Mouse (Mus musculus): ENCODE results near the gene Hjurp.
"Not testable (repeated sequence)": the region's sequence is repeated elsewhere in the genome, so short reads cannot be mapped to it uniquely, and the experiment has no call there.

Hjurp gene

DNA sequence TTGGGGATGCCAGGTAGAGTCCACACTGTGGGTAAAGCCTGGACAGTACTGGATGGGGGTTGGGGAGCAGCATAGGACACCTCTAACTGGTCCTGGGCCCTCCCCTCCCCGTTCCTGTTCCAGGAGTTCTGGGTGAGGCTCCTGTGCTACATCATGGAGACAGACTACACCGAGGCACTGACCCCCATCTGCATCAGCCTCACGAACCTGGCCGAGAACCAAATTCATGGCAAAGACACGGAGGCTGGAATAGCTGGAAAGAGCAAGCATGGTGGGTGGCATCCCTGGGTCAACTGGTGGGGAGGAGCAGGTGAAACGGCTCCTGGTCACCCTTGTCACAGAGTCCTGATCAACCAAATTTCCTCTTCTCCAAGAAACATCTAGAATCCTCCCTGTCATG, 38.7 kb downstream of the Hjurp start:
- in situ Hi-C loops (cut with MboI, MseI), result no loop called here

DNA sequence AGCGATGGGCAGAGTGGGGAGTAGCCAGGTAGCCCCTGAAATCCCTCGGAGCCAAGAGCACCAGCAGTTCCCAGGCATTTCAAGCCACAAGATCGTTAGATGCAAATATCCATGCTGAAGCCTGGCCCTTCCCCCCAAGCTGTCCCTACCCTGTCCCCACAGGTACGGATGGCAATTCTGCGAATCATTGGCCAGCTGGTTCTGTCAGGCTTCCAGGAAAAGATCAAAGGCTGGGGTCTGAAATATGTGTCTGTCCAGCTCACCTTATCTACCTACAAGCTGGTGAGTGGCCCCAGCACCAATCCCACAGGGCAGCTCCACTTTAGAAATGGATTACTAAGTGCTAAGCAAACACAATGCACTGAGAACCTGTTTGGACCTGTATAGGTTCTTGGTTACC, 40.1 kb downstream of the Hjurp start:
- in situ Hi-C loops (cut with MboI, MseI), result no loop called here

DNA sequence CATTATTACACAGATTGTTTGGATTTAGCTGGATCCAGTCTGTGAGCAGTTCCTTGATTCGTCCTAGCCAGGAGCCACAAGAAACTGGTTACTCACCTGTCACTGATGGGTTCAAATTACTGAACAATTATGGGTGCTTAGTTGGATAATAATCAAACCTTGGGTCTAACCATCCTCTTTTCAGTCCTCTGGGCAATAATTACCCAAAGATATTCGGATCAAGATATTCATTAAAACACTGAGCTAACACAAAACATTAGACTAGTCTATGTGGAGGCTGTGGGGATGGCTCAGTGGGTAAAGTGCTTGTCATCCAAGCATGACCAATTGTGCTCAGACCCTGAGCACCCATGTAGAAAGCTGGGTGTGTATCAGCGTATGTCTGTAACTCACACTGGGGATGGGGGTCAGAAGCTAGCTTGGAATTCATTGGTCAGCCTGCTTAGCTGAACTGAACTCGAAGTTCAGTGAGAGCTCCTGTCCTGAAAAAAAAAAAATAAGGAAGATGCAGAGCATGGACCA, 41.5 kb downstream of the Hjurp start:
- in situ Hi-C loops (cut with MboI, MseI), result no loop called here

DNA sequence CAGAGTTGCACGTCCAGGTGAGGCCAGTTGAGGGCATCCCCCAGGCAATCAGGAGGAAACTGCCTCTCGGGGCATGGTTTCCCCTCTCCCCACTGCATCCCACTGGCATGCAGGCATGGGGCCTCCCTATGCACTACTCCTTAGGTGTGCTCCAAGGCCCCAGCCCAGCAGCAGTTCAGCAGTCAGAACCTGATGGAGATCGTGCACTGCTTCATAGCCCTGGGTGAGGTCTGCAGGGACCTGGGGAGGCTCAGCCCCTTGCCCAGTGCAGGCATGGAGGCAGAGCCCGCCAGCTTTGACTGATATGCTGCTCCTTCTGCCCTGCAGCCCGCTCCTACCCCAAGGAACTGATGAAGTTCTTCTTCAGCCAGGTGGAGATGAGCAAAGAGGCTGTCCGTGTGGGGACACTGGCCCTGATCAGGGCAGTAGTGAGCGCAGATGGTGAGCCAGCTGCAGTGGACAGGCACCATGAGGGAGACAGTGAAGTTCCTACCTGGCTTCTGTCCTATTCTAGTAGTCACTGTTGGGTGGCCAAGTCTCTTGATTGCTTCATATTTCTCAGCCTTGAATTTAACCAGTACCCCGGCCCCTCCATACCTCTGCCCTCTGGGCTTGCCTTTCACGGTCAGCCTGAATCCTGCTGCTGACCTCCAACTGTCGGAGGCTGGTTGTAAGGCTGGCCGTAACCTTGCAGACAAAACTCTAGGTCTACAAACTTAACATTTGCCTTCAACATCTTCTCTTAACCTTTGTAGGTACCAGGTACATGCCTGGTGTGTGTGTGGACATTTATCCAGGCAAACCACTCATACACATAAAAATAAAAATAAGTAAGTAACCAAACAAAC, 42.2 kb downstream of the Hjurp start:
- in situ Hi-C loops (cut with MboI, MseI), result no loop called here

DNA sequence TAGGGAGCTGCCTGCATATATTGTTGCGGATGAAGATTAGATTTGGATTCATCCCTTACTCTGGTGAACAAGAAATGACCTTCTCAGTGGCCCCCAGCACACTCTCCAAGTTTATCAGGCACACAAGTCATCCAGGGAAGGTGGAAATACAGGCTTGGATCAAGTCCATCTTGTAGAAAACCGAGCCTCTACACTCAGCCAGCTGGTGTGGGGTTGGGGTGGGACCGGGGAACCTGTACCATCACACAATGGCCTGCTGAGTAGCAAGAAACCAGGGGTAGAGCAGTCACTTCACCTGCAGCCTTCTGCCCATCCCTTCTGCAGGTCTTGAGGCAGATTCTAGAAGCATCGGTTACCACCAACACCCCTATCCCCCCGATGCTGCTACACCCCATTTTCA, 42.8 kb downstream of the Hjurp start:
- in situ Hi-C loops (cut with MboI, MseI), result no loop called here

DNA sequence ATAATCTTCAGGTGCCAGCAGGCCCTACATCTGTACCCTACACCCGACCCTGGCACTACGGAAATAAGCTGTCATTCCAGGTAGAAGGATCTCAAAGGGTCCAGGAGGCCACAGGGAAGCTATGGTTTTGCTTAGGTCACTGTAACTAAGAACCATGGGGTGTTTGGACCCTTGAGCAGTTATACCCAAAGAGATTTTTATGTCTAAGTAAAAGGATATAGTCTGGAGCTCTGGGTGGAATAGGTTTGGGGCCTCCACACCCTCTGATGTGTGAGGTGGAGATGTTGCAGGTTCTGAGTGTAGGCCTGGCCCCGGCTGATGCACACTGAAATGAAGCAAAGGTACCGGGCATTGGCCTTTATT, 43.2 kb downstream of the Hjurp start:
- in situ Hi-C loops (cut with MboI, MseI), result no loop called here

DNA sequence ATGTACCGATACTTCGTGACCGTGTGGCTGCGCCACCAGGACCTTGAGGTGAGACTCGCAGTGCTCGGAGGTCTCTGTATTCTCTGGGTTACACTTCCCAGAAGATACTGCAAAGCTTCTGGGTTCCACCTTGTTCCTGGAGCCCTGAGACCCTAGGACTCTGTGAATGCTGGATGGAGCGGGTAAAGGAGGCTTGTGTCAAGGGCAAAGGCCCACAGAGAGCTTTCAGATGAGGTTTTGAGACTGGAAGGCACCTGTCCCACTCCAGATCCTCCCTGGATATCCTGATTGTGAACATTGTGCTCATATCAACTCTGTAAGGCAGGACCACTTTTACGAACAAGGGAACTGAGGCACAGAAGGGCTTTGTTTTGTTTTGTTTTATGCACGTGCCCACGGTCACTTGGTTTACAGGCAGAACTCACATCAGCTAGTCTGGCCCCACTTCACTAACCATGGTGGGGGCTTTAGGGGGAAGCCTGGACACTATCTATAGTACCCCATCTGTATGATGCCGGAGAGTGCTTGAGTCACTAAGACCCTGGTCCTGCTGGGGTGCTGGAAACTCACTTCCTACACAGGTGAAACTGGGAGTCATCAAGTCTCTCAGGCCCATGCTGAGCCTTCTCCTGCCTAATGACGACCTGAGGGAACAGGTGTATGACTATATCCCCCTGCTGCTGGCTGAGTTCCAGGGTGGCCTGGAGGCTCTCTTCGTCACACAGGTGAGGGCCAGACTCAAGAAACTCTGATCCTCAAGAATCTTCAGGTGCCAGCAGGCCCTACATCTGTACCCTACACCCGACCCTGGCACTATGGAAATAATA, 43.8 kb downstream of the Hjurp start:
- in situ Hi-C loops (cut with MboI, MseI), result no loop called here

DNA sequence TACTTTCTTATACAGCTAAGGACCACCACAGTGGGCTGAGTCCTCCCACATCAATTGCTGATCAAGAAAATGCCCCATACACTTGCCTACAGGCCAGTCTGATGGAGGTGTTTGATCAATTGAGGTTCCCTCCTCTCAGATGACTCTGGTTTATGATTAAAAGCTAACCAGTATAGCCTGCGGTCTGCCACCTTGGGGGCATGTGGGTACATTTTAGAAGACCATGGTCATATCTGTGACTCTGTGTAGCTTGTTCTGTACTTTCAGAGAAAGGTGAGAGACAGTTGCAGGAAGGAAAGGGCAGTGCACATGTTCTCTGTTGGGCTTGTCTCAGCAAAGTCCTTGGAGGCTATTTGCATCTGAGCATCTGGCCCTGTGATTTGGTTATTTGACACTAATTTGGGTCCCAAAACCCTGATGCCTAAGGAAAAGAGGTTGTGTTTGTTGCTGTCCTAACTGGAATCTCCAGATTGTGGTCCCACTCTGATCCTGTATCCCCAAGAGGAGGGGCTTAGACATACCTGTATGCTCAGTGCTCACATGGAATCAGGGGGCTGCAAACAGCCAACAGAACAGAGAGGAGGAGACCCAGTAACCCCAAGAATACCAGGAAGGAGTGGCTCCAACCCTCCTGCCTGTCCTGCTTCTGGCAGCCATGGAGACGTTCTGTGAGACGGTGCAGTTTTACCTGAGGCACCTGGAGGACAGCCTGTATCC, 44.6 kb downstream of the Hjurp start:
- in situ Hi-C loops (cut with MboI, MseI), result no loop called here

DNA sequence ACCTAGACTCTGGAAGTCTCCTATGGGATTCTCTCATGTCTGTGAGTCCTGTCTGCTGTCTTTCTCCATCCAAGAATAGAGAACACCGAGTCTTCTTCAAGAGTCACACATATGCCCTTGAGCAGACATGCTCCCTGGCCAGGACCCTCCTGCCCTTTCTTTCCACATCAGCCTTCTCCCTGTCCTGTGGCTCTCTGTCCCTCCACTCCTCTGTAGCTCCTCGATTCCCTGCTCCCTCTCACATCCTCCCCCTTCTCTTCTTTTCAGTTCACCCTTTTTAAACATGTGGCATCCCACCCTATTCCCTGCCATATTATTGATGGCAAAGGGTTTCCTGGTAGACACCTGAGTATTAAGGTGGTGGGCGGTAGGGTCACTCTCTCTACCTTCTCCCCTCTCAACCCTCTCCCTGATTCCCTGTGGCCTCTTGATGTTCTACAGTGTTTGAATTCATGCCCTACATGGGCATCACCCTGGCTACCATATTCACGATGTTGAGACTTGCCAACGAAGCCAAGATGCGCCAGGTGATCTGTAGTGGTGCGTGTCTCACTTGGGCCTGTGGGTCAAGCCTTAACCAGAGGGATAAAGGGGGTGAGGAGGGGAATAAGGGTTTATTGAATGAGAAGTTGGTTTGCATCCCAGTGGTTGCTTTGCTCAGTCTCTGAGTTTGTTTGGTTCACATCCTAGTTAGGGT, 45.5 kb downstream of the Hjurp start:
- in situ Hi-C loops (cut with MboI, MseI), result no loop called here

DNA sequence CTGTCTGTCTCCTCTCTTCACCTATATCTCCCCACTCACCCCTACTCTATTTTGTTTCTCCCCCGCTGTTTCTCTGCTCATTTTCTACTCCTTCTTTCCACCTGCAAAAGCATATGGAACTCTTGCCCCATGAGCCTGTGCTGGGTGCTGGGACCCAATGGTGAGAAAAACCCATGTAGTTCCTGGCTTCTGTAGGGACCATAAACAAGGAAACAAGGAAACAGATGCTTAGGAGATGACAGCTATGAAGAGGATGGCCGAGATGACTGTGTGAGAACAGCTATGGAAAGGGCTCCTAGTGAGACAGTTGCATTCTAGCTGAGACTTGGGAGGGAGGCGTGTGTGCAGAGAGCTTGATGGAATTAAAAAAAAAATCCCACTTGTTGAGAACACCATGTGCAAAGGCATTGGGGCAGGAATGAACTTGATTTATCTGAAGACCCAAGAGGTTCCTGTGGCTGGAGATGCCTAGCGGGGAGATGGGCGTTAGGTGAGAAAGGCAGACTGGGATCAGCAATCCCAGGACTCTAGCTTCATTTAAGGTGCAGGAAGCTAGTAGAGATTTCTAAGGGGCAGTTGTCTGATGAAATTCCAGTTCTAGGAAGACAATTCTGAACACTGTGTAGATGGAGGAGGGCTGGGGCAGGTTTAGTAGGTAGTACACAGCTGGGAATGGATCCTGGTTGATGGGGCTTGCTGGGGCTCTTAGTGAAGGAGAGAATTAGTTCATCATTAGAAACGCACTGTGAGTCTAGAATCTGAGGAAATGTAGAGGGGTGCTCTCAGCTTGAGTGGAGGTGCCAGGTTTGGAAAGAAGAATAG, 46.2 kb downstream of the Hjurp start:
- in situ Hi-C loops (cut with MboI, MseI), result no loop called here

DNA sequence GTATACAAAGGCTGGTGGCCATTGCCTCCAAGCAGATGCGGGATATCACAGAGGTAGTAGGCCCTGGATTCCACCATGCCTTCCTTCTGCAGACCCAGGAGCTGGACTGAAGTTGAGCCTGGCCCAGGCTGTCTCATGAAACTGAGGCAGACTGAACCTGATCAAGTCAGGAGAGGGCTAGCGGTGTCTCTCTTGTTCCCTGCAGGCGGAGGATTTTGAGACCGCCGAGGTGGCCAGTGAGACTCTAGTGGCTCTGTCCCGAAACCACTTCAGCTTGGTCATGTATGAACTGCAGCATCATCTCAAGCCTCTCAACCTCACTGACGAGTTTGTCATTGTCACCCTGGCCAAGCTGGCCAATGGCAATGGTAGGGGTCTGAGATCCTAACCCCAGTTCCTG, 47.0 kb downstream of the Hjurp start:
- in situ Hi-C loops (cut with MboI, MseI), result no loop called here

DNA sequence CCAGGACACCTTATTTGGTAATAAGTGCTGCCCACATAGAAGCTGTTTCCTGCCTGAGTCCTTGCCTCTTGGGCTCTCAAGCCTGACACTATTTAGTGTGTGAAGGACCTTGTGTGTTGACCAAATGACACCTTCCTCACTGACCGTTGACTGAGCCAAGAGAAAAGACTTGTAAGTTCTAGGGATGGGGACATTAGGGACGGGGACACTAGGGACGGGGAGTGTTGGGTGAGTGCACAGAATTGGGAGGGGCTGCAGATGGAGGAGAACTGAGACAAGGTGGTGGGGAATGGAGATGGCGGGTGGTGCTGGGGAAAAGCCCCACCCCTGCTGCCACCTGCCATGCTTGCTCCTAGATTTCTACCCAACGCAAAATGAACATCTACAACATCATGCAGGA, 47.4 kb downstream of the Hjurp start:
- in situ Hi-C loops (cut with MboI, MseI), result no loop called here

DNA sequence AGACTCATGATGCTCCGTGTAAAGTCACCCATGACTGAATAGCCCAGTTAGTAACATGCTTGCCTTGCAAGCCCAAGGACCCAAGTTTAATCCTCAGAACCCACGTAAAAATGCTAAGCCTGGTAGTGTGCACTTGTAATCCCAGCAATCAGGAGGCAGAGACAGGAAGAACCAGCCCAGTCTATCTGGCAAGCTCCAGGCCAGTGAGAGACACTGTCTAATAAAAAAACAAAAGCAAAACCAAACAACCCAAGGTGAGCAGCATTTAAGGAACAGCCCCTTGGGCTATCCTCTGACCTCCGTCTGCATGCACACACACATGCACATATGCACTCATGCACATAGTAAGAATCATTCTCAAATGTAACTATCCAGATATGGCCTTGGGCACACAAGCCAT, 47.9 kb downstream of the Hjurp start:
- in situ Hi-C loops (cut with MboI, MseI), result no loop called here

DNA sequence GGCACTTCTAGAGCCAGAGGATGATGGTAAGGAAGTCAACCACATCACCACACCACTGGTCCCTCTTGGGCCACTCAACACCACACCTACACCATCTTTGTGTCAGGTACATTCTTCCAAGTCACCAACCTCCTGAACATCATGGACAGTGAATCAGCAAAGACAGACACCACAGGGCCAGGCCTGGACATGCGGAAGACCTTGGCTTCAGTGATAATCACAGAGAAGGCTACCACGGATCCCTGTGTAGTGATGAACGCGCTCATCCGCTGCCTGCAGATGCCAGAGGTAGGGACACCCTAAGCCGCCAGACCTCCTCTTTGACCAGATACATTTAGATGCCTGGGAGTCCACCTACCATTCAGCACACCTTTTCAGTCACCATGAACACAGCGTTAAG, 49.3 kb downstream of the Hjurp start:
- in situ Hi-C loops (cut with MboI, MseI), result no loop called here

DNA sequence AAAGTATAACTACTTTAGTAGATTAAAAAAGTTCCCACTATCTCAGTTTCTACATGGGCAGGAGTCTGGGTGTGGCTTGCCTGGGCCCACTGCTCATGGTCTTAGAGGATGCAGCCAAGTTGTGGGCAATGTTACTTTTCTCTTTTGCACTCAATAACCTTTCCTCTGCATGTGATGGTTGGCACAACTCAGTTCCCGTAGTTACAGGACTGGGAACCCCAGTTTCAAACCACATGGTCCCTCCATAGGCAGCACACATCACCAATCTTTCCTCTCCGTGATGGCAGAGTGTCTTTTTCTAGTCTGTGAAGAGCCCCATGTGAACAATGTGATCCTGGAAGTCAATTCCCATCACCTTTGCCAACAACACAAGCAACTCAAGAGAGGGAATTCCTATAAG, 50.0 kb downstream of the Hjurp start:
- in situ Hi-C loops (cut with MboI, MseI), result no loop called here

DNA sequence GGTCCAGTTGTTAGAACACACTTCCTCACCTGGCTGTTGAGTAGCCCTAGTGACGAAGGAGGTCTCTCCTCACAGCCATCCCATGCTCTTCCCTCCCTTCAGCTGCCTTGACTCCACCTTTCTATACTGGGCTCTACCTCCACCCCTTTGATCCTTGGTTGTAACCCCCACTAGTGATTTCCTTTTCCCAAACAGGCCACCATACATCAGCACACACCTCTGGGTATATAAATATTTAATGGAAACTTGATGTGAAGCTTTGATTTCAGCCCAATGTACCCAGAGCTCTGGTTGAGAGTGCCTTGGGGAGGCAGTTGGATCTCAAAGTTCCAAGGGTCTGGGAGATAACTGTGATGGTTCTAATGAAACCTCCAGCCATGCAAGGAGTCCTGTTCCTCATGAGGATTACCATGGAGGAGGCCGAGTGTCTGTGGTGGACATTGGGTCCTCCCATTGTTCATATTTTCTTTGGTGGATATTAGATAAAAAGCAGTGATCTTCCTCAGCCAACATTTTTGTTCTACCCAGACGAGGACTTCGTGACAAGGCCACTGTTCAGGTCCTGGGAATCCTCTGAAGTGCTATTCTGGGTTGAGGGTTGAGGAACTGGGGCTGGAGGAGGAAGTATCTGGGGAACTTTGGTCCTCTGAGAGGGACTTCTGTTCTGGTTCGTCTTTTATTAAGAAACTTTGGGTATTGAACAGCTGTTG, 50.6 kb downstream of the Hjurp start, which contains the start of gene Mroh2a:
TSS of gene Mroh2a (plus strand) at position 317 of the 710 bp plus-strand sequence.
- in situ Hi-C loops (cut with MboI, MseI), result no loop called here

DNA sequence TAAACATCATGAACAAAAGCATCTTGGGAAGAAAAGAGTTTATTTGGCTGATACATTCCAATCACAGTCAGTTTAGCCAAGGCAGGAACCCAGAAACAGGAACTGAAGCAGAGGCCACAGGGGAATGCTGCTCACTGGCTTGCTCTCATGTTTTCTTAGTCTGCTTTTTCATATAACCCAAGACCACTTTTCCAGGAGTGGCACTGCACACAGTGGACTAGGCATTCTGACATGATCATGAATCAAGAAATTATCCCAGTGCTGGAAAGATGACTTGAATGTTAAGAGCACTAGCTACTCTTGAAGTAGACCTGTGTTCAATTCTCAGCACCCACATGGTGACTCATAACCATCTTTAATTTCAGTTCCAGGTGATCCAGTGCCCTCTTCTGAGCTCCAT, 51.7 kb downstream of the Hjurp start:
- in situ Hi-C loops (cut with MboI, MseI), result no loop called here

DNA sequence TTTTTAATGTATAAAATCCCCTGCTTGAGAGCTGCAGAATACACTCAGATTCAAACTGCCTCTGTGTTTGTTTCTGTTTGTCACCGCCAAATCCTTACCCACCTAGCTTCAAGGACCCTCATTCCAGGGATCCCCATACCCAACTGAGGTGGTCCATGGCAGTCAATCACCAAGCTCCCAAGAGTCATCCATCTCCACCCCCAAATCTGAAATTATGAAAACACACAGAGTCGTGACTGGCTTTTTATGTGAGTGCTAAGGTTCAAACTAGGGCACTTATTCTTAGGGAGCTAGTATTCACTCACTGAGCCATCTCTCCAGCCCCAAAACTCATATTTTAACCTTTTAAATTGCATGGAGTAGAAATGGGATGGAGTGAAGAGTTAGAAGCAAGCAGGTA, 52.1 kb downstream of the Hjurp start:
- in situ Hi-C loops (cut with MboI, MseI), result not testable (repeated sequence)

DNA sequence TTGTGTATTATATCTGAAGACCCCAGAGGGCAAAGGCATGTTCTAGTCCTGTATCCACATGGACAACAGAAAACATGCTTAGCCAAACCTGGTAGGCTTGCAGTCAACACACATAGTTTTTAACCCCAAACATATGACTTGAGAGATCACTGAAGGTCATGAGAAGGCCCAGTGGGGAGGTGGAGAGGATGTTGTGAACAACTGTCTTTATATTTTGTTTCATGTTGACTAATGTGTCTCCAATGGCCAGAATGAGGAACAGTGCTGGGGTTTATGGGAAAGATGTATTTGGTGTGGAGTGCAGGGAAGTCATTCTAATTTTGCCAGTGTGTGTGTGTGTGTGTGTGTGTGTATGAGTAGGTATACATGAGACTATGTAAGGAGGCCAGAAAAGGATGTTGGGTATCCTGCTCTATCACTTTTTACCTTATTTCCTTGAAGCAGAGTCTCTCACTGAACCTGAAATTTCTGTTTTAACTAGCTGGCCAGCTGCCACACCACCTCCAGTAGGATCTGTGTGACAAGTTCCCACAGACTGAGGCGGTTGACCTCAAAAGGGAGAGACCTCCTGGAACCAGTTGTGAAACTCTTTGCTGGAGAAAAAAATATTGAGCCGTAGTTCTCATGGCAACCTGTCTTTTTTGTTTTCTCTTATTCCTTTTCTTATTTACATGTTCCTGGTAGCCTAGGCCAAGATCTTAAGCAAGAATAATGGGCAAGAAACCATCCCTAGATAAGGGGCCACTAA, 53.2 kb downstream of the Hjurp start:
- in situ Hi-C loops (cut with MboI, MseI), result no loop called here
